Mouse (Mus musculus): ENCODE measurements around the gene 2300009A05Rik. TPM values are rescaled to one million over a fixed set of nuclear protein-coding genes. Genes with fewer than 3 reads are reported as not detected.

Gene 2300009A05Rik
- polyA plus RNA-seq, 1 experiment: 110 TPM

DNA sequence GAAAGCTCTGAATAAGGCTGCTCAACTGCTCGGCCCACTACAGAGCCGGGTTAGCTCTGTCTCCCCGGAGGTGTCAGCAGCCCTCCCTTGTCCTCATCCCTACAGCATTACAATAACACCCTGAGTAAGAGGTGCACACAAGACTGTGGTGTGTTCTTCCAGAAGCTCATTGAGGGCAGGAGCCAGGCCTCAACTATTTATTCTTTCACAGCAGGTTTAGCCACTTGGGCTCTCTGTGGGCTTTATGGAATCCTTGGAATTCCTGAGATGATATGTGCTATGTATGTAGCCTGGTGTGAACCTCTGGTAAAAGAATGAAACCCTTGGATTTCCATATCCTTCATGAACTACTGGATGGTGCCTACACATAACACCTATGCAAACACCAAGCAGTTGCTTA is 49.8 kb downstream of the 2300009A05Rik start:
- H3K36me3 ChIP-seq (ENCODE audit: control insufficient read depth, insufficient read depth, low read length): no peaks in the 10 kb centered on the region
- H3K4me1 ChIP-seq (ENCODE audit: control insufficient read depth, insufficient read depth, insufficient read length, low read length): peaks cover 7% of the 10 kb centered on the region
- H3K27me3 ChIP-seq (ENCODE audit: control insufficient read depth, insufficient read depth, low read length): no peaks in the 10 kb centered on the region
- H3K4me3 ChIP-seq (ENCODE audit: low read depth, low read length): no peak overlapping the region
- TF ChIP-seq CTCF (IDR thresholded peaks at IDR 0.05; ENCODE audit: extremely low read depth, insufficient read length, insufficient replicate concordance, low read depth, low read length) (no peak), POLR2A (IDR thresholded peaks at IDR 0.05; ENCODE audit: low read depth, low read length) (no peak)
- H3K27ac ChIP-seq (ENCODE audit: insufficient read depth, low read depth, low read length): no peak overlapping the region
- WGBS: 89% methylated on average over 3 of the region's 3 CpGs

DNA sequence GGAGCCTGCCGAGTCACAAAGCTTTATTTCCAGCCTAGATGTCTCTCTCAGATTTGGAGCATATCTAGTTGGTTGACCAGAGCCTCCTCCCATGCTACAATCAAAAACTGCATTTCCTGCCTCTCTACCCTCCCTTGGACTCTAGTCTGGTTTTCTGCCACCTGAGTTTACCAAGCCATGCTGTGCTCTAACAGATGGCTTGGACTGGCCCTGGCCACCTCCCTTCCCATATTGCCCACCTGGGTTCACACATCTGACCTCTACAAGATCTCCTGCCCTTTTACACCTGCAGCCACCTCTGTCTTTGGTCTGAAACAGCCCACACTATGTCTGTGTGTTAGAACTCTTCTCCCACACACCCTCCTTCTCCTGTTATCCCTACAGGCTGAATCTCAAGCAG is 50.9 kb downstream of the 2300009A05Rik start:
- H3K4me3 ChIP-seq (ENCODE audit: low read depth, low read length): no peak overlapping the region
- no peak overlapping the region for H3K27ac ChIP-seq (ENCODE audit: insufficient read depth, low read depth, low read length)
- H3K27me3 ChIP-seq (ENCODE audit: control insufficient read depth, insufficient read depth, low read length): no peaks in the 10 kb centered on the region
- H3K4me1 ChIP-seq (ENCODE audit: control insufficient read depth, insufficient read depth, insufficient read length, low read length): peaks cover 7% of the 10 kb centered on the region
- no peaks in the 10 kb centered on the region for H3K36me3 ChIP-seq (ENCODE audit: control insufficient read depth, insufficient read depth, low read length)
- no peak for TF ChIP-seq POLR2A (IDR thresholded peaks at IDR 0.05; ENCODE audit: low read depth, low read length)
- TF ChIP-seq CTCF (IDR thresholded peaks at IDR 0.05; ENCODE audit: extremely low read depth, insufficient read length, insufficient replicate concordance, low read depth, low read length): no peak
- 90% methylated on average over 1 of the region's 1 CpGs for WGBS

DNA sequence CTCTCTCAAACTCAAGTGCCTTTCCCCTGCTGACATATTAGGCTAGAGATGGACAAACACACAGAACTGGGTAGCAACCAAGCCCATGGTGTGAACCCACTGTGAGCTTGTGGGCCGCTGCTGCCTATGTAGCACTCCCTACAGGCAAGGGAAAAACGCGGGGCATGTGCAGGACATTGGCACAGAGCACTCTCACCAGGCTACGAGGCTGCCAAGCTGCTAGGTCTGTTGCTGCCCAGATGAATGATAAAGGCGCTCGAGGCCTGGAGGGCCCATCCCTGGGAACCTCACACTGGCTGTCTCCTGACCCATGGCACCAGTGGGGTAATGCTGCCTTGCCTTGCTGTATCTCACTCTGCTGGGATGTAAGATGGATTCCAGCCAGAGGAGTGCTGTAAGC is 53.0 kb downstream of the 2300009A05Rik start:
- no peak overlapping the region for H3K4me3 ChIP-seq (ENCODE audit: low read depth, low read length)
- H3K4me1 ChIP-seq (ENCODE audit: control insufficient read depth, insufficient read depth, insufficient read length, low read length): peaks cover 7% of the 10 kb centered on the region
- peaks cover 8% of the 10 kb centered on the region; the same call in 1 of the 2 replicates for H3K36me3 ChIP-seq (ENCODE audit: control insufficient read depth, insufficient read depth, low read length)
- no peak overlapping the region for H3K27ac ChIP-seq (ENCODE audit: insufficient read depth, low read depth, low read length)
- no peaks in the 10 kb centered on the region for H3K27me3 ChIP-seq (ENCODE audit: control insufficient read depth, insufficient read depth, low read length)
- 47% methylated on average over 6 of the region's 6 CpGs for WGBS
- TF ChIP-seq CTCF (IDR thresholded peaks at IDR 0.05; ENCODE audit: extremely low read depth, insufficient read length, insufficient replicate concordance, low read depth, low read length) (no peak), POLR2A (IDR thresholded peaks at IDR 0.05; ENCODE audit: low read depth, low read length) (no peak)

Other genes with a start within 250 kb of the 2300009A05Rik start
- 11.8 and 26.7 TPM in 2 replicates for gene Map2k5, start 21.3 kb downstream of the 2300009A05Rik start, polyA plus RNA-seq (2012; rRNA removed)
- not detected in 2 replicates for gene Iqch, start 203.2 kb upstream of the 2300009A05Rik start, polyA plus RNA-seq (2012; rRNA removed)
- gene Aagab, start 203.4 kb upstream of the 2300009A05Rik start, polyA plus RNA-seq (2012; rRNA removed): 9.7 and 18.6 TPM in 2 replicates